Mouse (Mus musculus) hindlimb bud, embryonic 11.5 days (tissue): ENCODE results near the gene Grm4.
"Not testable (repeated sequence)": the region's sequence is repeated elsewhere in the genome, so short reads cannot be mapped to it uniquely, and the experiment has no call there.

Experiments used
- DNase-seq: peaks from one replicate; pipeline ENCODE4 v3.0.0-alpha.2; 2012; ENCODE audit warnings: low read depth, low spot score; ENCODE audit errors: extremely low spot score

Gene Grm4

GRCm38 (mm10) chr17:27406956-27407355, 114.2 kb downstream of the Grm4 start:
- DNase-seq, result no peak

- DNase-seq, result no peak
Observed at GRCm38 (mm10) chr17:27405376-27406024, 115.7 kb downstream of the Grm4 start.

GRCm38 (mm10) chr17:27401200-27401599, 120.0 kb downstream of the Grm4 start:
- DNase-seq, result no peak

GRCm38 (mm10) chr17:27393931-27394330, 127.3 kb downstream of the Grm4 start:
- DNase-seq, result no peak

GRCm38 (mm10) chr17:27393432-27393831, 127.8 kb downstream of the Grm4 start:
- no peak for DNase-seq

GRCm38 (mm10) chr17:27392918-27393317, 128.3 kb downstream of the Grm4 start:
- DNase-seq, result no peak

- no peak for DNase-seq
Observed at GRCm38 (mm10) chr17:27390019-27390418, 131.2 kb downstream of the Grm4 start.

GRCm38 (mm10) chr17:27389221-27390000, 131.8 kb downstream of the Grm4 start:
- no peak for DNase-seq

GRCm38 (mm10) chr17:27386438-27386837, 134.8 kb downstream of the Grm4 start:
- no peak for DNase-seq

GRCm38 (mm10) chr17:27385513-27386261, 135.5 kb downstream of the Grm4 start:
- DNase-seq, result no peak

- DNase-seq, result no peak
Observed at GRCm38 (mm10) chr17:27382916-27383315, 138.3 kb downstream of the Grm4 start.

GRCm38 (mm10) chr17:27380911-27381459, 140.2 kb downstream of the Grm4 start:
- not testable (repeated sequence) for DNase-seq

- DNase-seq, result no peak
Observed at GRCm38 (mm10) chr17:27378977-27379376, 142.2 kb downstream of the Grm4 start.

GRCm38 (mm10) chr17:27377151-27377550, 144.1 kb downstream of the Grm4 start:
- no peak for DNase-seq

GRCm38 (mm10) chr17:27375551-27375950, 145.7 kb downstream of the Grm4 start:
- DNase-seq, result no peak
